Mouse (Mus musculus): ENCODE results near the gene Slc9a9.

Slc9a9 gene

DNA sequence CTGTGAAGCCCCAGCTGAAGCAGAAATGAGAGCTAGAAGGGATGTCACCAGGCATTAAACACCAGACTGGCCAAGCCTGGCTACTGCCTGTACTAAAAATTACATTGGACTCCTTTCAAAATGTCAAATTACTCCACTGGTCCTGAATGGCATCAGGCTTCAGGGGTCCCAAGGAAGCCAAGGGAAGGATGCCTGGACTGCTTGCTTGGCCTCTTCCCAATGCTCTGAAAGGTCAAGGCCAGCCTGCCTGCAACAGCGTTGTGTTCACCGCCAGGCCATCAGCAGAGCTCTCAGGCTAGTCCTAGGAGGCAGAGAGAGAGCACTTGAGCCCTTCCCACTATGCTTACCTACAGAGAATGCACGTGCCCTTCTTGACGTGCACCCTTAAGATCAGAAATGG is 539.0 kb downstream of the Slc9a9 start:
- DNase-seq (ENCODE audit: low spot score) = no peak

DNA sequence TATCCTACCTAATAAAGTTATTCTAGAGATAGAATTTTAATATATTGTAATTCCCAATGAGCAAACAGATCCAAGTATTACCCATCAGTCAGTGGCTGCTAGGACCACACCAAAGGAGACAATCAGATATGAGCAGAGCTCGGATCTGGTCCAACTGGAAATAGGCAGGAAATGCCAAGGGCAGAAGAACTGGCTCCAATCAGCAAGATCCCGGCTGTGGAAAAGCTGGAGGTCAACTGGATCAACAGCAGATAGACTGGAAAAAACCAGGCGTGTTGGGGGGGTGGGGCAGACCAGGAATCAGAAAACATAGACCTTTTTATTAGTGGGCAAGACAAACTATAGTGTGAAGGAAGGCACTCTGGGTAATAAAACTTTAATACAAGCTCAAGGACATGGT is 550.3 kb downstream of the Slc9a9 start:
- no peak for DNase-seq (ENCODE audit: low spot score)

DNA sequence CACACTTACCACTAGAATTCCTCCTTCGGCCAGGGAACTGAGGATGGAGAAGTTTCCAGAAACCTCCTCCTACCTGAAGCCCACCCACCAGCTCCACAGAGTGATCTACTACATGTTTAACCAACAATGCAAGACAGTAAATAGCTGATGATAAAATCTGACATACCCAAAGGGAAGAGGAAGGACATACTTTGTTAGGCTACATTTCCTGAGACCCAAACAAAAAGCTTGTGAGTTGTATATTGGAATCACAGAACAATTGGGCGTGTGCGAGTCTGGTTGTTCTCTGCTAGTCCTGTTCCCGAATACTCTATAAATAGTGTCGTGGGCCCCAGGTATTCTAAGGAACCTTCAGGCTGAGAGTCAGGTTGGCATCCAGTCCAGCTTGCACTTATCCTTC is 551.6 kb downstream of the Slc9a9 start:
- no peak for DNase-seq (ENCODE audit: low spot score)

DNA sequence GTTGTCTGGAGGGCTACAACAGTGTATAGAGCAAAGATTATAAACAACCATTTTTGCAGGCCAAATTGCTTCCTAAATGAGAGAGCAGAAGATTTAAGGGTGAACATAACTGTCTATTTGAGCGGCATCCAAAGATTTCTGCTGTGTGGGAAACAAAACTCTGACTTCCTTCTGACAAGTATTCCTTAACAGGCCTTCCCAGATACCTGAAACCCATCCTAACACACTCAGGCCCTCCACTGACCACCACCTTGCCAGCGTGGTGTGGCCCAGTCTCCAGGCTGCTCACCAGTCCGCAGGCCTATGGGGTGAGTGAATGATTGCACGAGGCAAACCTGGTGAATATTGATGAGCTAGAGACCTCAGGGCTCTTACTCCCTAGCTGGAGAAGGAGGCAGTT is 557.3 kb downstream of the Slc9a9 start:
- DNase-seq (ENCODE audit: low spot score) = no peak

DNA sequence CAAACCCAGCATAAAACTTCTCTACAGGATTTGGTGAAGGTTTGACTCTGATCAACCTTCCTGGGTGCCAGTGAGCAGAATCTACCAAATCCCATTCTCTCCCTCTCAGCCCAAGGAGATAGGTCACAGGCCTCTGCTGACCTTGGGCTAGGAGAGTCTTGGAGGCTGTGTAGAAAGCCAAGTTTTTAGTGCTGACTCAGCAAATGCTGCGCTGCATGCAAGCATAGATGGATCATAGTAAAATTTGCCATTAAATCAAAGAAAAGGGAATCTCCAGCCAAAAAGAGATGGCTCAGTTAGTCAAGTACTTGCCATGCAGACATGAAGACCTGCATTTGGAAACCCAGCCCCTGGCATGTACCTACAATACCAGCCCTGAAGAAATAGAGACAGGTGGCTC is 558.4 kb downstream of the Slc9a9 start:
- DNase-seq (ENCODE audit: low spot score) = no peak

DNA sequence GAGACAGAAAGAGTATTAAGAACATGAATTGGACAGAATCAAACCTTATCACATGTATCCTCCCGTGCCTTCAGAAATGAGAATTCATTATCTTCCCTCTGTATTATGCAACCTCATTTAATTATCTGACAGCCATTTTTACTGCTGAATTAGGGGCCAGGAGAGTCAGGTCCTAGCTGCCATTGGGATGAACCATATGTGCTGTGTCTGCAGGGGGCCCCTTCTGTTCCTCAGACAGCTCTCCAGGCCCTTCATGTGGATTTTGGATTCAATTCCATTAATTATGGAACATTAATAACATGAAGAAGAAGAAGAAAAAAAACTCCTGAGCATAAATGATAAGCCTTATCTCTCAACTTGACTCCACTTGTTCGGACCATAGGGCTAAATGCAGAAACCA is 559.4 kb downstream of the Slc9a9 start:
- no peak for DNase-seq (ENCODE audit: low spot score)

DNA sequence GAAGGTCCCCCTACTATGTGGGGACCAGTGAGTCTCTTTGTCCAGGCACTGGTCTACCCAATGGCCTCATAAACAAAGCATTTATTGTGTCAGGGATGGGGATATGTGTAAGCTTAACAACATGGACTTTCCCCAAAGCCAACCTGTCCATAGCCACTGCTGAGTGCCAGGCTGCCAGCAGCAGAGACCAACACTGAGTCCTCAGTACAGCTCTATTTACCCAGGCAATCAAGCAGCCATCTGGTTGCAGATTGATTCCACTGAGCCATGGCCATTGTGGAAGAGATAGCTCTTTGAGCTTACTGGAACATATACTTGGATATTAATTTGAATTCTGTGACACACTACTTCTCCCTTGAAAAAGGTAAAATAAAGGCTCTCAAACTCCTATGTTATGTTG is 570.2 kb downstream of the Slc9a9 start:
- DNase-seq (ENCODE audit: low spot score) = no peak

DNA sequence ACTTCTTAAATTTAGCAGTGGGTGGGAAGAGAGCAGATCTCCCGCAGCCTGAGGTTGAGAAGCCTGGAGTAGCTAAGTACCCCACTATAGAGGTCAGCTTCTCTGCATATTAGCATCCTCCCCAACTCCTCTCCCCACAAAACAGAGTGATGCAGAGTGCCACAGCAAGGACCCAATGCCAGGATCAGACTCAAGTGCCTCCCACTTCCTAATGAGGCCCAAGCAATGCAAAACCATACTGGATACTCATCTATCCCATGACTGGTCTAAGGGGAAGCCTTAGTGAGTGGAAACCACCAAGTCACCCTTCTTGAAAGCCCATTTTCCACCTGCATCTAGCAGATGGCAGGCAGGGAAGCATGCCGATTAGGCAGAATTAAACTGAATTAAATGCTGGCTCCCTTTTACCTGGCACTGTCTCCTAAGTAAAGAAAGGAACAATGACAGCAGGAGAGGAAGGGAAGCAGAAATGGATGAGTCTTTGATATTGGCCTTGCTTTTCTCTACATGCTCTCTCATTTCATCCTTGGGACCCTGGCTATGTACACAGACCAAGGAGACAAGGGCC is 573.0 kb downstream of the Slc9a9 start:
- DNase-seq (ENCODE audit: low spot score) = no peak

DNA sequence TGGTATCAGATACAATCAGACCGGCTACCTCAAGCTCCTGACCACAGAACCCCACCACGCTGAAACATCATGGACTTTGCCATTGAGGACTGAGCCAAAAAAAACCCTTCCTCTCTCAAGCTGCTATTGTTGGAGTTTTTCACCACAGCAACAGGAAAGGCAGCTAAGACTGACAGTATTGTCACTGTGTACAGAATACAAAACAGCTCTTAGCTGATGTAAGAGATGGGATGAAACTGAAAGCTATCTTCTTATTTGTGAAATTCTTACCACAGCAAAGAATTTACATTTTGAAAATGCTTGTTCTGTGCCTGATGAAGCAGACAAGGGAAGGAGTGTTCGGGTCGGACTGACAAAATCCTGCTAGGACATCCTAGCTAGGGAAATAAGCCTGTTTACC is 584.5 kb downstream of the Slc9a9 start:
- no peak for DNase-seq (ENCODE audit: low spot score)

DNA sequence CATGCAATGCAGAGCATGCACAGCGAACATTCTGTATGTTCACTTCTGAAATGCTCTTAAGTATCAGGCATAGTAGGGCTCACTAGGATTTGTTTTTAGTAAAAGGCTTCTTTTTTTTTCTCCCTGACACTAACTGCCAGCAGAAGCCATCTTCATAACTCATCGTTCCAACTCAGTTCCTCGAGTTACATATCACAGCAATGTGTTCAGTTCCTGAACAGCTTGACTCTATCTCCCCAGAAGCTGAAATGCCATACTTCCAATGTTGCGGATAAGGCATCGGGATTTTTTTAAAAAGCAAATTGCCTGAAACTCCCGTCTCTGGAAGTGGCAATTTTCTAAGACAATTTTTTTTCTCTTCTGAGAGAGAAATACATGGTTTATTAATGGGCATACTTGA is 586.1 kb downstream of the Slc9a9 start:
- no peak for DNase-seq (ENCODE audit: low spot score)

DNA sequence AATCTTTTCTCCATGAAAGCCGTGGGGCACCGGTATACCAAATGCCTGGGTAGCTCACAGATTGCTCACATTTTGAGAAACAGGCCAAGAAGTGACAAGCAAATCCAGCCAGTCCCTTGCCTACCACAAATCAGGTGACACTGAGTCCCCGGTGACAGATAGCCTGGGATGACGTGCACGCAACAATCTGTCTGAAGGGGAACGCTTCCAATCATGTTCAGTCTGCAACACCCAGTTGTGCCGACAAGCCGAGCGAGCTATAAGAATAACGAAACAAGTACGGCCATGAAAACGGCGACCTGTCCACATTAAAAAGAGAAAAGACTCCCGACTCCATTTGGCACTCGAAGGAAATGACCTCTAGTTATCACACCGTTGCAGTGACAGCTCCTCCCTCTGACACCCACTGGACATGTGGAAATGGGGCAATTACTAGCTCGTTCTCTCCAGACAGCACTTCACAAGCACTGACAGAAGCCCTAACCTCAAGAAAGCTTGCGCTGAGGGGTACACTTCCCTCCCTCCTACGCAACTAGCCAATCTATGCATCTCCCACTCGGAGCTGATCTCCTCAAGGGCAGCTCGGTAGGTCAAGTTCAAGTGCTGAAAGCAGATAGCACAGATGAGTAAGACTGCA is 587.1 kb downstream of the Slc9a9 start:
- no peak for DNase-seq (ENCODE audit: low spot score)

DNA sequence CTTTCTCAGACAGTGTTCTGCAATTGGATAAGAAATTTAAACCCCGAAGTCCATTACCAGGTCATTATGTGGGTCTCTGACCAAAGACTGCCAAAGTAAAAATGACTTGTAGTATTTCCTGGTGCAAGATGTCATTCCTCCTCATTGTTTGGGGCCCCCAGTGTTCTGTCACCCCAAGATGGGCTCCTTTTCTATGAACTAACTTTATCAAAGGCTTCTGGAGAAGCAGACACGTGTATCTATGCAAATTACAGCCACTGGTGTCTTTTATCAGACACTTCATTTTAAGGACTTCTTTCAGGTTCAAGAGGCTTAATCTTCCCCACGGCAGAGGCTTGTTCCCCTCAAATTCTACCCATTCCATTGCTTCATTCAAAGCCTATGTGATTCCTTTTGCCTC is 593.1 kb downstream of the Slc9a9 start:
- no peak for DNase-seq (ENCODE audit: low spot score)

DNA sequence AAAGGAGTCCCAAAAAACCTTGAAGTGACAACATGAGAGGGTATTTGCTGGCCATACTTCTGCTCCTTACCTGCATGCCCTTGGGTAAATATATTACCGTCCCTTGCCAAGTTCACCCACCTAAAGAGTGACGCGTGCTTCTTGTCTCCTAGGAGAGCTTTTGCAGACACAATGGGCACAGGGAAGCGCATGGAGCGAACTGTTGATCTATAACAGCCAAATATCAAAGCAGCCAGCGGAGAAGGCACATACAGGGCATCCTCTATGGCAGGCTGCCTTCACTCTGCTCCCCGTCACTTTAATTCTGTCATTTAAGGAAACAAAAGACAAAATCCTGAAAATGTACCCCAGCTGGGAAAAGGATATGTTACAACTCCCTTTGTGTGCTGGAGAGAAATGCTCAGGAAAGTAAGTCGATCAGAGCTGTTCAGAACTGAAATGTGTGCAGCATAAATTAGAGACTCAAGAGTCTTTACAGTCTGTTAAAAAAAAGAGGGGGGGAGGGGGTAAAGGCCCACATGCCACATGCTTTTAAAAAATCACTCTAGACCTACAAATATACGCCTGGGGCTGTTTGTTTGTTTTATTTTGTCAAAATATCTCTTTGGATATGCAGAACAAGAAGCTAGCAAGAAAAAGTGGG is 594.3 kb downstream of the Slc9a9 start:
- no peak for DNase-seq (ENCODE audit: low spot score)

DNA sequence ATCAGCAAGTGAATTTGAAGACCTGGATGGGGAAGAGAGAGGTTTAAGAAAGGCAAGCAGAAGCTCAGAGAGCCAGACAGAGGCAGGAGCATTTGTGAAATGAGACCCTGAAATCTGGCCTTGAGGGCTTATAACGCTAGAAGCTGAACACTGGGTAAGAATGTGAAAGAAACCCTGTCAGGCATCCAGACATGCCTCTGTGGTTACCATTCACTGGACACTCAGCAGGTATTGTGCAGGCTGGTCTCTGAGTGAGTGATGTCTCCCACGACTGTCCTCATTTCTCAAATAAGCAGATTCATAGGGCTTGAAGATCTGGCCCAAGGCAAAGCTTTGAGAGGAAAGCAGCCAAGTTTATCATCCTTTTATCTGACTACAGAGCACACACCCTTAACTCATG is 596.5 kb downstream of the Slc9a9 start:
- no peak for DNase-seq (ENCODE audit: low spot score)

DNA sequence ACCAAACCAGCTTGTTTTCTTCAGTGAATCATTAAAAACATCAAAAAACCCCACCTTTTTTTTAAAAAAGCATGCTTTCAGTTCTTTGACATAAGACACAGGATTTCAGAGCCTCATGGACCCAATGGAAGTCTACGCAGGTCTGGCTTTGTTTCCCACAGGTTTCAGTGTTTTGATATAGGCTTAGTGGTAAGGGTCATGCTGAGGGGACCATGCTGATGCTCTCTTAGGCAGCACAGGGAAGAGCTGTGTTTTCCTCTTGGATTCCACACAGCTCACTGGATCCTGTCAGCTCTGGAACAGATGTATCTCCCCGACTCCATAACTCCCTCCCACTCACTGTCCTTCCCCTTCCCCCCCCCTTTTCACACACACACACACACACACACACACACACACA is 597.2 kb downstream of the Slc9a9 start:
- no peak for DNase-seq (ENCODE audit: low spot score)

DNA sequence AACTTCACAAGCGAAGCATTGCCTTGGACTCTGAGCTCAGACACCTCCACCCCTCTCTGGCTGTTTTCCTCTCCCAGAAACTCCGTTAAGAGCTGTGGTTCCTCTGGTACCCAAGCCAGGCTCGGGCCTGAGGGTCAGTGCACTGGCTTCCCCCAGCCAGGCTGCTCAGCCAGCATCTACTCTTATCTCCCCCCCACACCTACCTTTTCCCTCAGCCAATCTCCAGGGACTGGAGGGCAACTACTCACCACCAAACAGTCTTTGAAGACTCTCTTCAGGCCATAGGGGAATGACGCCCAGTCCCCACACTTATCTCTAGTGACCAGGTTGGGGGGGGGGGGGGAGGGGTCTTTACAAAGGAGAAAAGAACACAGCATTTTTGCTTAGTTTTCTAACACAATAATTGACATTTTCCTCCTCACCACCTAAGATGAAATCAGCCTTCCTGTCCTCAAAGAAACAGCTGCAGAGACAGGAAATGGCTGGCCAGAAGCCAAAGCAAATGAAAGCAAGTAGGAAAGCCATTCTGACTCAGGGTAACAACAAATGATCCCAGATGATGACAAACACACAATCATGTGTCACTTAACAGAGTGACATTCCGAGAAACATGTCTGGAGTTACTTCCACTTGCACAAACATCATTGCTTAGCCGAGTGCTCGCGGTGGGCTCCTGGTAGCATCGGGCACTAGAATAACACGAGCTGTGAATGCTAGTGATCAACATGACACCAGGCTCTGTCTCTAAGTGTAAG is 610.1 kb downstream of the Slc9a9 start:
- peak; percentile 64 for DNase-seq (ENCODE audit: low spot score)

Measured in T-cell, adult 2 months (primary cell).